In genomic region chr2:161470844-161471243, GRCm38 (mm10) we compare ENCODE assay signal across 15 mouse cellular contexts.
"Had no signal": no experiment of that assay in that cellular context is flagged by ENCODE, and none has a peak within 500 bp of the region (broad histone marks: within the 10 kb centered on the region; RNA-seq: fewer than 3 reads in every experiment).

No protein-coding gene starts in this region.

- H3K27ac ChIP-seq: kidney, postnatal 0 days; layer of hippocampus, adult 2 months; limb, embryonic 15.5 days; liver, embryonic 12.5 days; midbrain, embryonic 10.5 days; neural tube, embryonic 15.5 days had no signal

- H3K9me3 ChIP-seq: limb, embryonic 15.5 days; liver, embryonic 12.5 days; midbrain, embryonic 10.5 days; neural tube, embryonic 15.5 days had no signal

- DNase-seq: kidney, adult 9 months; kidney, postnatal 36 days; lung, embryonic 14.5 days; lung, postnatal 10 days; lung, postnatal 4 days; midbrain, embryonic 14.5 days; right cerebral cortex, postnatal 14 days; thymus, postnatal 36 days had no signal

- H3K4me3 ChIP-seq: layer of hippocampus, adult 2 months; limb, embryonic 15.5 days; liver, embryonic 12.5 days; midbrain, embryonic 10.5 days; myocyte; neural tube, embryonic 15.5 days had no signal

- H3K4me1 ChIP-seq: limb, embryonic 15.5 days; liver, embryonic 12.5 days; midbrain, embryonic 10.5 days had no signal

- H3K4me2 ChIP-seq: limb, embryonic 15.5 days; liver, embryonic 12.5 days; lung, embryonic 14.5 days; neural tube, embryonic 15.5 days had no signal

- H3K9ac ChIP-seq: limb, embryonic 15.5 days; liver, embryonic 12.5 days; lung, embryonic 14.5 days; neural tube, embryonic 15.5 days had no signal

- H3K27me3 ChIP-seq: liver, embryonic 12.5 days; neural tube, embryonic 15.5 days had no signal

- H3K36me3 ChIP-seq: limb, embryonic 15.5 days; liver, embryonic 12.5 days; midbrain, embryonic 10.5 days; neural tube, embryonic 15.5 days had no signal

- ATAC-seq: liver, embryonic 12.5 days had no signal
